Mouse (Mus musculus) G1E (cell line): Measurements from ENCODE around the gene Sorcs2.

Source experiments
- CTCF ChIP-seq: IDR thresholded peaks from 2 replicates; pipeline ENCODE4 v1.5.1; 2012; ENCODE audit warnings: low read depth, low read length, inconsistent platforms, mixed read lengths
- GATA1 ChIP-seq: IDR thresholded peaks from 2 replicates; pipeline ENCODE4 v1.6.1; 2012; ENCODE audit warnings: borderline replicate concordance, low read length, inconsistent platforms, mixed read lengths

GRCm38 (mm10) chr5:36360343-36360742 lies 37.6 kb downstream of the Sorcs2 start:
- TF ChIP-seq CTCF (no peak), GATA1 (no peak)
